Mouse (Mus musculus) liver, embryonic 14.5 days (tissue): ENCODE data around the gene Phactr1. TPM values are rescaled to one million over a fixed set of nuclear protein-coding genes. Genes with fewer than 3 reads are reported as not detected.

ENCODE experiments used
- ATAC-seq: fragments of 200-750 bp; cut with Nextera tagmentation; 2 replicates; pipeline ENCODE4 v1.8.0; 2017; ENCODE audit warnings: moderate number of reproducible peaks, mild to moderate bottlenecking, moderate library complexity; ENCODE audit not compliant: insufficient read depth
- DNase-seq, 3 experiments: peaks; one replicate each; pipeline ENCODE4 v3.0.0-alpha.2; 2012 to 2013; ENCODE audit warnings: low read depth in 3 of 3, low spot score in 3 of 3
- H3K27ac ChIP-seq: fragments of 300-500 bp; sonication (generic); 2 replicates; pipeline ENCODE4 v1.5.1; 2014; ENCODE audit warnings: moderate library complexity, mild to moderate bottlenecking, control low read depth, inconsistent platforms
- H3K27me3 ChIP-seq: fragments of 300-500 bp; sonication (generic); 2 replicates; pipeline ENCODE4 v1.6.1; 2014; ENCODE audit warnings: mild to moderate bottlenecking, low read length, moderate library complexity; ENCODE audit not compliant: control insufficient read depth, insufficient read depth
- H3K36me3 ChIP-seq: fragments of 300-500 bp; sonication (generic); replicated peaks from 2 replicates; pipeline ENCODE4 v1.6.1; 2014; ENCODE audit warnings: low read depth; ENCODE audit not compliant: control insufficient read depth, insufficient read depth
- H3K4me1 ChIP-seq, 2 experiments: fragments of 200-500 bp in 1 of 2; fragments of 300-500 bp in 1 of 2; sonication (generic) in 1 of 2; replicated peaks; 2 replicates each; pipeline ENCODE4 v1.6.1; 2012 to 2014; ENCODE audit warnings: antibody characterized with exemption in 1 of 2, inconsistent platforms in 1 of 2, low read length in 1 of 2; ENCODE audit not compliant: control insufficient read depth in 2 of 2, insufficient read depth in 2 of 2
- H3K4me2 ChIP-seq: fragments of 300-500 bp; sonication (generic); 2 replicates; pipeline ENCODE4 v1.6.1; 2014; ENCODE audit warnings: low read depth, mild to moderate bottlenecking, control low read depth, moderate library complexity
- H3K4me3 ChIP-seq, 2 experiments: fragments of 200-500 bp in 1 of 2; fragments of 300-500 bp in 1 of 2; sonication (generic) in 1 of 2; 2 replicates each; pipeline ENCODE4 v1.5.1; 2012 to 2014; ENCODE audit warnings: low read depth in 2 of 2, low read length in 2 of 2, mild to moderate bottlenecking in 2 of 2, control low read depth in 1 of 2, inconsistent platforms in 1 of 2, moderate library complexity in 1 of 2; ENCODE audit not compliant: insufficient read depth in 1 of 2
- H3K9ac ChIP-seq: fragments of 300-500 bp; sonication (generic); replicated peaks from 2 replicates; pipeline ENCODE4 v1.6.1; 2014; ENCODE audit warnings: mild to moderate bottlenecking, control low read depth, moderate library complexity
- H3K9me3 ChIP-seq: fragments of 300-500 bp; sonication (generic); 2 replicates; pipeline ENCODE4 v1.6.1; 2016; ENCODE audit warnings: low read length, mixed read lengths; ENCODE audit not compliant: control insufficient read depth
- CTCF ChIP-seq: IDR thresholded peaks from 2 replicates; pipeline ENCODE4 v1.5.1; 2016; ENCODE audit warnings: antibody characterized with exemption, low read depth, control low read depth
- EP300 ChIP-seq: IDR thresholded peaks from 2 replicates; pipeline ENCODE4 v1.6.1; 2016; ENCODE audit warnings: antibody characterized with exemption, low read depth
- WGBS: fragments of 180-500 bp; shearing (Covaris S2); extraction: QIAGEN DNeasy Blood & Tissue Kit; methylation state at CpG from one replicate; pipeline ENCODE4 v1.1.7; 2014; ENCODE audit not compliant: insufficient replicate concordance; 5-methylcytosine and 5-hydroxymethylcytosine counted together
- polyA plus RNA-seq, 2 experiments: library from polyadenylated mRNA; depleted of rRNA in 1 of 2; stranded (reverse) in 1 of 2; unstranded in 1 of 2; fragments of >200 nt; fragmentation: Nextera tagmentation in 1 of 2; extraction: Ambion mirVana in 1 of 2; gene quantifications; 2 replicates each; pipeline versions ENCODE4 v1.2.1 to v1.2.3; 2012 to 2014

Gene Phactr1
- polyA plus RNA-seq, 2 experiments, result 0.15 to 0.21 TPM

DNA sequence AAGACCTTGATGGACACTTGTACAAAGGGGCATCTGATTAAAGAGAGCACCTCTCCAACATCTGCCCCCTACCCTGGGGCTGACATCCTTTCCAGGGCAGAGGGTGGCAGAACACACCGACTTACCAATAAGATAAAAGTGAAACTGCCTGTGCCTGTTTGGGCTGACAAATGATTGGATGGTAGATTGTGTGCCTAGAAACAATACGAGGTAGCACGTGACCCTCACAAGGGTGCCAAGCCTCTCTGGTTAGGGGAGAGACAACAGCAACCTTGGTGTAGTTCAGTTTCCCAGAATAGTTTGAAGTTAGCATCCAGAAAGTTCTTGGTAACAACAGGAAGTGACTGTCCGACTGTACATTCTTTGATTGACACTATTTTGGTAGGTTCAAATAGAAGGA is 234.7 kb downstream of the Phactr1 start:
- ATAC-seq, result no peak
- H3K4me2 ChIP-seq, result no peak overlapping the region
- no peaks in the 10 kb centered on the region for H3K36me3 ChIP-seq
- DNase-seq, result no peak
- WGBS, result 24% methylated on average over 4 of the region's 4 CpGs
- H3K9me3 ChIP-seq, result no peaks in the 10 kb centered on the region
- no peak overlapping the region for H3K27ac ChIP-seq
- H3K27me3 ChIP-seq, result peaks cover 20% of the 10 kb centered on the region
- TF ChIP-seq CTCF, result no peak
- TF ChIP-seq EP300, result no peak
- H3K4me3 ChIP-seq, result no peak overlapping the region
- no peaks in the 10 kb centered on the region for H3K4me1 ChIP-seq
- no peak overlapping the region for H3K9ac ChIP-seq

DNA sequence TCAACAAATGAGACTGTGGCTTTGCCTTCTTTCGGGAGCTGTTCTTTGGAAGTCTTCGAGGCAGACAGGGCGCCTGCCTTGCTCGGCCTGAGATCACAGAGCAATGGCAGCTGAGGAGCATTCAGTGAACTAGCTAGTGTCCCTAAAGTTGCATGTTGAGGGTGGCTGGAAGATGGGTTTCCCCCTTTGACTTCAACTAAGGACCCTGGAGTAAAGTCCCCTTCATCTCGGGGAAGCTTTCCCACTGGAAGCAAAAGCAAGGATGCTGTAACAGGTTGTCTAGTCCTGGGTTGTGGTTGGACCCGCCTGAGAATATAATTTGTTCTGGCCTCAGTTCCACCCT is 235.4 kb downstream of the Phactr1 start:
- DNase-seq (no peak), ATAC-seq (no peak)
- Histone ChIP-seq H3K27me3 (peaks cover 20% of the 10 kb centered on the region), H3K27ac (no peak overlapping the region), H3K4me1 (no peaks in the 10 kb centered on the region), H3K9me3 (no peaks in the 10 kb centered on the region), H3K36me3 (no peaks in the 10 kb centered on the region), H3K4me2 (no peak overlapping the region; the same call in 1 of the 2 replicates), H3K9ac (no peak overlapping the region), H3K4me3 (no peak overlapping the region)
- WGBS, result 19% methylated on average over 6 of the region's 6 CpGs
- TF ChIP-seq CTCF (no peak), EP300 (no peak)

DNA sequence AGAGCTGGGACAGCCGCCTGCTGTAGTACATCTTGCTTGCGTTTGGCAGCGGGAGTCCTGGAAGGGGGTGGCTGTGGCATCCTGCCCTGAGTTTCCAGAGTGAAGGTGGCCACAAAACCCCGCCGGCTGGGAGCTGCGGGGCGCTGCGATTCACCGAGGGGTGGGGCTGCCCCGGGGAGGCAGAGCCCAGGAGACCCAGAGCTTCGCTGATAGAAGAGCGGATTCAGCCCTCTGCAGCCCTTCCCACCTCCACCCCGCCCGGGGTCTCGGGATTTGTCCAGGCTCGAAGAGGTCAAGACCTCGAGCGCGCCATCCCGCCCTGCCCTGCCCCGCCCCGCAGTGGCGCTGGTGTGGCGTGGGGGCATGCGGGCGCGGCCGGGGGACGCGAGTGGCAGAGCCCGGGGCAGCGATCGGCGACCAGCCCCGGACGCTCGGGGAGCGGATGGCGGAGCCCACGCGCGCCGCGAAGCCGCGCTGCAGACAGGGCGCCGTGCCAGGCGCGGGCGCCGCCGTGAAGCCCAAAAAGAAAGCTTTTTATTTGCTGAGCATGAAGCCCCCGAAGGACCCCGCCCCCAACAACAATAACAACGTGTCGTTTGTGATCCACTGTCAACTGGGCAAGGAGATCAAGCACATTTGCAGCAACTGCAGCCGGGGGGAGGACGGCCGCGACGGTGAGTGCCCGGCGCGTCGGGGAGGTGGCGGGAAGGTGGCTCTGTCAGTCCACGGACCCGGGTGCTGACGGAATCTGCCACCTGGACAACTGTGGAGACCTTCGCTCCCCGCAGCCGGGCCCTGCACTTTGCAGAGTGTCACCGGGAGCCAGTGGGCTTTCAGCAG is 236.0 kb downstream of the Phactr1 start:
- Histone ChIP-seq H3K9ac (no peak overlapping the region), H3K9me3 (no peaks in the 10 kb centered on the region), H3K4me1 (no peaks in the 10 kb centered on the region), H3K36me3 (no peaks in the 10 kb centered on the region), H3K4me2 (peak overlapping the region; percentile 60), H3K27me3 (peaks cover 20% of the 10 kb centered on the region), H3K27ac (no peak overlapping the region), H3K4me3 (peak overlapping the region; percentile 29 to 42)
- ATAC-seq (no peak), DNase-seq (no peak)
- 1% methylated on average over 74 of the region's 74 CpGs for WGBS
- TF ChIP-seq CTCF (no peak), EP300 (no peak)

DNA sequence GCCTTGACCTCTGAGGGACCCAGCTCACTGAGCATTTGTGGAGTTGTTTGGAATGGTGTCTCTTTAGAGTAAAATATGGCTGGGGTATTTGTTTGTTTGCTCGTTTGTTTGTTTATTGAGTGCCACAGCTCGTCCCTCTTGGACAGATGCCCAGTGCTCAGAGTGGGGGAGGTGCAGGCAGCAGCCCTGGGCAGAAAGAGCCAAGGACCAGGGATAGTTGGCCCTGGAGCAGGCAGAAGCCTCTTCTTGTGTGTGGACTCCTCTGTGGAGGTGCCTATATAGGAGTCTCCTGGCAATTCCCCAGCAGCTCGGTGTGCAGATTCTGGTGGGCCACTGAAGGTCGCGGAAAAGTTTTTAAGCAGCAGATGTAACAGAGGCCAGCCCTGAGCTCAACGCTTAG is 236.8 kb downstream of the Phactr1 start:
- Histone ChIP-seq H3K4me2 (no peak overlapping the region), H3K4me3 (no peak overlapping the region), H3K27ac (no peak overlapping the region), H3K9ac (no peak overlapping the region), H3K4me1 (no peaks in the 10 kb centered on the region), H3K36me3 (no peaks in the 10 kb centered on the region), H3K9me3 (no peaks in the 10 kb centered on the region), H3K27me3 (peaks cover 20% of the 10 kb centered on the region)
- ATAC-seq (no peak), DNase-seq (no peak)
- no peak for TF ChIP-seq CTCF
- no peak for TF ChIP-seq EP300
- WGBS, result 38% methylated on average over 6 of the region's 6 CpGs

DNA sequence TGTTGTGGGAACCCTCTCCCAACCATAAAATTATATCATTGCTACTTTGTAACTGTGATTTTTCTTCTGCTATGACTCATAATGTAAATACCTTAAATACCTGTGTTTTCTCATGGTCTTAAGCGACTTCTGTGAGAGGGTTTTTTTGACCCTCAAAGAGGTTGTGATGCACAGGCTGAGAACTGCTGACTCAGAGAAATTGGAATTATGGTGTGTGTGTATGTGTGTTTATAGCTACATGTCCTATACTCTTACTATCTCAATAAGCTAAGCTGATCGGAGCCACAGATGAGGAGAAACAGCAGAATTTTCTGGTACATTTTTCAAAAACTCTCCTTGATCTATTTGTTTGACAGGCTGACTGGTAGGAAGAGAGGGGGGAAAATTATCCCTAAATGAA is 239.6 kb downstream of the Phactr1 start:
- Histone ChIP-seq H3K27ac (no peak overlapping the region), H3K9ac (no peak overlapping the region), H3K4me1 (no peaks in the 10 kb centered on the region), H3K27me3 (peaks cover 20% of the 10 kb centered on the region), H3K9me3 (no peaks in the 10 kb centered on the region), H3K4me3 (no peak overlapping the region), H3K36me3 (no peaks in the 10 kb centered on the region), H3K4me2 (no peak overlapping the region)
- no peak for TF ChIP-seq CTCF
- TF ChIP-seq EP300, result no peak
- no peak for ATAC-seq
- 66% methylated on average over 2 of the region's 2 CpGs for WGBS
- no peak for DNase-seq
